Mouse (Mus musculus) bone marrow, adult 2 months (tissue): Measurements from ENCODE around the gene Relch.

Experiments
- CTCF ChIP-seq: fragments of 200-500 bp; IDR thresholded peaks from 2 replicates; pipeline ENCODE4 v1.5.1; 2011; ENCODE audit warnings: low read length, control low read depth; ENCODE audit not compliant: control insufficient read depth, insufficient read depth
- POLR2A ChIP-seq: fragments of 200-500 bp; IDR thresholded peaks from 2 replicates; pipeline ENCODE4 v1.6.1; 2011; ENCODE audit warnings: low read depth, mild to moderate bottlenecking, control low read depth, low read length, borderline replicate concordance; ENCODE audit not compliant: control insufficient read depth

DNA sequence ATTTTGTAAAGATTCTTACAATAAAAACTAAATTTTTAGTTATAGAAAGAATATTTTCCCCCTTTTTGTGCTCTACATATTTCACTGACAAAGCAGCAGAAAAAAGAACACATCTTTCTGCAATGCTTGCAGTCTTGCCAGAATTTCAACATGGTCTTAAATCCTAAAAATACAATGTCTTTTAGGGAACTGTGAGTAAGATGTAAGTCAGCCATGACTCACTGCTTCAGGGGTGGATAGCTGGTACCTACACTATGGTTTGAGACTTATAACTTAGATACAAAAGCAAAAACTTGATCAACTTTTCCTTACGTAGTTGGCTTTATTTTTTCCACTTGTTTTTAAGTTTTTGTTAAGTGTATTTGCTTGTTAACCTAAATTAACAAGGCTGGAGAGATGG lies 78.8 kb downstream of the Relch start:
- TF ChIP-seq CTCF, result no peak
- no peak for TF ChIP-seq POLR2A
